Mouse (Mus musculus) heart, adult 18-20 months (tissue): Measurements from ENCODE around the gene Cdr2. TPM values are rescaled to one million over a fixed set of nuclear protein-coding genes. Genes with fewer than 3 reads are reported as not detected.
"Not testable (repeated sequence)": the region's sequence is repeated elsewhere in the genome, so short reads cannot be mapped to it uniquely, and the experiment has no call there.

Source experiments
- DNase-seq, 2 experiments: peaks; one replicate each; pipeline ENCODE4 v3.0.0; 2021 to 2022; ENCODE audit warnings: mixed read lengths in 1 of 2
- total RNA-seq, 2 experiments: library from RNA; stranded (reverse); gene quantifications; 2 replicates each; pipeline ENCODE4 v1.2.3; 2021

Gene Cdr2
- total RNA-seq, 2 experiments from 2014 or later: 10.9 to 12.9 TPM

- not testable (repeated sequence) for DNase-seq
These were observed 71.9 kb downstream of the Cdr2 start for GRCm38 (mm10) chr7:120910172-120910571.

Other genes starting within 250 kb of the Cdr2 start
- gene Vwa3a, start 243.0 kb downstream of the Cdr2 start, total RNA-seq: 1 to 10 TPM; 1.9 to 2.2 TPM
- under 1 TPM; 0.20 to 0.31 TPM for gene Gm5737, start 169.9 kb downstream of the Cdr2 start, total RNA-seq
- gene Eef2k, start 139.5 kb downstream of the Cdr2 start, total RNA-seq: 10 to 100 TPM; 23.0 to 23.5 TPM
- 1 to 10 TPM; 8.8 to 9.2 TPM for gene Polr3e, start 64.6 kb downstream of the Cdr2 start, total RNA-seq
- gene Mfsd13b, start 197 bp upstream of the Cdr2 start, total RNA-seq: not detected
- 10 to 100 TPM; 76.9 to 98.0 TPM for gene Mettl9, start 52.1 kb upstream of the Cdr2 start, total RNA-seq
- gene Igsf6, start 92.3 kb upstream of the Cdr2 start, total RNA-seq: 1 to 10 TPM in 1 of 2 experiments, under 1 TPM in 1; 0.89 to 1.5 TPM
- gene Otoa, start 99.3 kb upstream of the Cdr2 start, total RNA-seq: under 1 TPM; 0.05 to 0.18 TPM